Mouse (Mus musculus) thymus, postnatal 25 days (tissue): ENCODE data around the gene Ms4a4c.
"Not testable (repeated sequence)": the region's sequence is repeated elsewhere in the genome, so short reads cannot be mapped to it uniquely, and the experiment has no call there.

Experiments used
- DNase-seq: peaks from one replicate; pipeline ENCODE4 v3.0.0; 2022

Gene Ms4a4c

GRCm38 (mm10) chr19:11466471-11466870, 61.9 kb downstream of the Ms4a4c start:
- DNase-seq, result no peak

GRCm38 (mm10) chr19:11468361-11468760, 63.8 kb downstream of the Ms4a4c start:
- DNase-seq, result not testable (repeated sequence)

- not testable (repeated sequence) for DNase-seq
Observed at GRCm38 (mm10) chr19:11469215-11469614, 64.6 kb downstream of the Ms4a4c start, which contains the start of gene Ms4a6c. Gene Ms4a6c (plus strand): TSS chr19:11469366.
